Mouse (Mus musculus): ENCODE measurements around the gene Sp6. TPM values are rescaled to one million over a fixed set of nuclear protein-coding genes. Genes with fewer than 3 reads are reported as not detected.
A peak's percentile ranks its signal among the peaks of the same experiment; 100 is the strongest.

Sp6 gene
- total RNA-seq, 2 experiments from 2014 or later: 2.1 to 2.2 TPM

- intact Hi-C loops (cut with DNase I): no loop called here
- no peak for DNase-seq (ENCODE audit: low spot score in 2 of 2)
These were observed 32.7 kb downstream of the Sp6 start for GRCm38 (mm10) chr11:97045861-97046260.

GRCm38 (mm10) chr11:97048090-97048650 is 35.0 kb downstream of the Sp6 start:
- no peak for DNase-seq (ENCODE audit: low spot score in 2 of 2)
- intact Hi-C loops (cut with DNase I): no loop called here

GRCm38 (mm10) chr11:97049492-97050085 is 36.4 kb downstream of the Sp6 start:
- no peak for DNase-seq (ENCODE audit: low spot score in 2 of 2)
- intact Hi-C loops (cut with DNase I): no loop called here

GRCm38 (mm10) chr11:97050216-97050943 is 37.2 kb downstream of the Sp6 start, which contains the start of gene Osbpl7:
Osbpl7 (plus strand) TSS chr11:97050628.
- peak; percentile 67 to 82 for DNase-seq (ENCODE audit: low spot score in 2 of 2)
- intact Hi-C loops (cut with DNase I): no loop called here

GRCm38 (mm10) chr11:97050944-97051586 is 37.9 kb downstream of the Sp6 start:
- intact Hi-C loops (cut with DNase I): no loop called here
- DNase-seq (ENCODE audit: low spot score in 2 of 2): no peak

GRCm38 (mm10) chr11:97052219-97052646 is 39.0 kb downstream of the Sp6 start:
- intact Hi-C loops (cut with DNase I): no loop called here
- no peak for DNase-seq (ENCODE audit: low spot score in 2 of 2)

- intact Hi-C loops (cut with DNase I): no loop called here
These were observed 50.2 kb downstream of the Sp6 start for GRCm38 (mm10) chr11:97063274-97063920.

GRCm38 (mm10) chr11:97063921-97064295 is 50.7 kb downstream of the Sp6 start:
- DNase-seq (ENCODE audit: low spot score in 2 of 2): no peak
- intact Hi-C loops (cut with DNase I): no loop called here

More at GRCm38 (mm10) chr11:97063274-97063920, 50.2 kb downstream of the Sp6 start:
- DNase-seq (ENCODE audit: low spot score in 2 of 2): peak in 1 of 2 experiments; percentile 32

GRCm38 (mm10) chr11:97065538-97066295 is 52.5 kb downstream of the Sp6 start:
- intact Hi-C loops (cut with DNase I): no loop called here

GRCm38 (mm10) chr11:97066656-97067360 is 53.6 kb downstream of the Sp6 start:
- DNase-seq (ENCODE audit: low spot score in 2 of 2): no peak
- intact Hi-C loops (cut with DNase I): no loop called here

More at GRCm38 (mm10) chr11:97065538-97066295, 52.5 kb downstream of the Sp6 start:
- no peak for DNase-seq (ENCODE audit: low spot score in 2 of 2)

- DNase-seq (ENCODE audit: low spot score in 2 of 2): no peak
- intact Hi-C loops (cut with DNase I): no loop called here
These were observed 56.1 kb downstream of the Sp6 start for GRCm38 (mm10) chr11:97069333-97069732.

- no peak for DNase-seq (ENCODE audit: low spot score in 2 of 2)
- intact Hi-C loops (cut with DNase I): no loop called here
These were observed 56.6 kb downstream of the Sp6 start for GRCm38 (mm10) chr11:97069770-97070169.

- no peak for DNase-seq (ENCODE audit: low spot score in 2 of 2)
- intact Hi-C loops (cut with DNase I): no loop called here
These were observed 57.9 kb downstream of the Sp6 start for GRCm38 (mm10) chr11:97071129-97071528.

GRCm38 (mm10) chr11:97072533-97072932 is 59.3 kb downstream of the Sp6 start:
- peak; percentile 60 to 76 for DNase-seq (ENCODE audit: low spot score in 2 of 2)
- intact Hi-C loops (cut with DNase I): loop anchor here (2.0 kb wide), 1 partner anchor 74 kb away; no protein-coding TSS in a partner anchor

GRCm38 (mm10) chr11:97074235-97074634 is 61.0 kb downstream of the Sp6 start:
- DNase-seq (ENCODE audit: low spot score in 2 of 2): no peak
- intact Hi-C loops (cut with DNase I): no loop called here
